Mouse (Mus musculus): ENCODE data around the gene Taf1c.

- no peak for TF ChIP-seq CTCF (IDR thresholded peaks at IDR 0.05)
- no peak for TF ChIP-seq EP300 (IDR thresholded peaks at IDR 0.05)
These were observed 36.8 kb downstream of the Taf1c start for GRCm38 (mm10) chr8:119568251-119568650.
